In genomic region chr17:67950523-67951213, GRCm38 (mm10) we compare ENCODE assay signal across 11 mouse cellular contexts. TPM values are rescaled to one million over a fixed set of nuclear protein-coding genes. Genes with fewer than 3 reads are reported as not detected.
DNase-seq lines count a peak whose midpoint lies in the region; ATAC-seq and TF ChIP-seq lines count a peak whose summit lies in the region.
"Had no signal": no experiment of that assay in that cellular context is flagged by ENCODE, and none has a peak within 500 bp of the region (broad histone marks: within the 10 kb centered on the region; RNA-seq: fewer than 3 reads in every experiment).

No protein-coding gene starts in this region.

- peak overlapping the region; percentile 61 for H3K27ac ChIP-seq in gastrocnemius, adult 2 months
- 0 out of 2 replicates have a peak overlapping the region, but pooled peaks have one; percentile 16 for H3K27ac ChIP-seq in testis, adult 2 months (ENCODE audit: control insufficient read depth, insufficient read depth, low read depth, low read length)
- no peak overlapping the region for H3K27ac ChIP-seq in intestine, postnatal 0 days (ENCODE audit: low read depth, low read length)
- peak overlapping the region; percentile 80 for H3K27ac ChIP-seq in stomach, postnatal 0 days (replicated peaks)
- H3K27ac ChIP-seq: liver, embryonic 14.5 days had no signal

- H3K9ac ChIP-seq in intestine, postnatal 0 days (ENCODE audit: low read depth, low read length) = 0 out of 2 replicates have a peak overlapping the region, but pooled peaks have one; percentile 7
- peak overlapping the region; percentile 32 for H3K9ac ChIP-seq in stomach, postnatal 0 days (ENCODE audit: low read length)
- H3K9ac ChIP-seq: forebrain, postnatal 0 days; liver, embryonic 14.5 days had no signal

- no peak for TF ChIP-seq EP300 in stomach, postnatal 0 days (optimal IDR thresholded peaks at IDR 0.05)

- H3K9me3 ChIP-seq in intestine, postnatal 0 days (ENCODE audit: control insufficient read depth) = no peaks in the 10 kb centered on the region
- no peaks in the 10 kb centered on the region for H3K9me3 ChIP-seq in stomach, postnatal 0 days (ENCODE audit: control insufficient read depth, low read length)

- no peaks in the 10 kb centered on the region for H3K36me3 ChIP-seq in testis, adult 2 months (ENCODE audit: control insufficient read depth, insufficient read depth, low read length)
- no peaks in the 10 kb centered on the region for H3K36me3 ChIP-seq in intestine, postnatal 0 days (ENCODE audit: control insufficient read depth, insufficient read depth)
- no peaks in the 10 kb centered on the region for H3K36me3 ChIP-seq in stomach, postnatal 0 days (ENCODE audit: control insufficient read depth, insufficient read depth, low read length)

- H3K4me3 ChIP-seq in gastrocnemius, adult 2 months = peak overlapping the region; percentile 54
- no peak overlapping the region for H3K4me3 ChIP-seq in testis, adult 2 months (ENCODE audit: control insufficient read depth, low read depth, low read length)
- H3K4me3 ChIP-seq in intestine, postnatal 0 days (ENCODE audit: low read depth, low read length) = no peak overlapping the region; the same call in 1 of the 2 replicates
- peak overlapping the region; percentile 17 for H3K4me3 ChIP-seq in stomach, postnatal 0 days (ENCODE audit: low read depth, low read length)

- TF ChIP-seq POLR2A in testis, adult 2 months (IDR thresholded peaks at IDR 0.05; ENCODE audit: control insufficient read depth, low read depth, low read length) = no peak

- 45% methylated on average over 11 of the region's 11 CpGs for WGBS in intestine, postnatal 0 days
- WGBS in stomach, postnatal 0 days = 32% methylated on average over 11 of the region's 11 CpGs

- no peak for TF ChIP-seq CTCF in gastrocnemius, adult 2 months (IDR thresholded peaks at IDR 0.05)
- no peak for TF ChIP-seq CTCF in testis, adult 2 months (IDR thresholded peaks at IDR 0.05; ENCODE audit: control insufficient read depth, insufficient read depth, insufficient replicate concordance, low read depth, low read length)
- TF ChIP-seq CTCF in intestine, postnatal 0 days (IDR thresholded peaks at IDR 0.05; ENCODE audit: low read depth) = no peak
- TF ChIP-seq CTCF in stomach, postnatal 0 days (IDR thresholded peaks at IDR 0.05; ENCODE audit: low read depth) = no peak

- no peak for ATAC-seq in intestine, postnatal 0 days
- no peak for ATAC-seq in stomach, postnatal 0 days (ENCODE audit: low FRiP score, low TSS enrichment)
- ATAC-seq: forebrain, postnatal 0 days had no signal

- no peaks in the 10 kb centered on the region for H3K4me1 ChIP-seq in testis, adult 2 months (ENCODE audit: control insufficient read depth, insufficient read depth, low read length)
- no peaks in the 10 kb centered on the region; the same call in 1 of the 2 replicates for H3K4me1 ChIP-seq in intestine, postnatal 0 days (replicated peaks; ENCODE audit: control insufficient read depth, insufficient read depth, low read length)
- peaks cover 5% of the 10 kb centered on the region for H3K4me1 ChIP-seq in stomach, postnatal 0 days (replicated peaks; ENCODE audit: control insufficient read depth, insufficient read depth)

- H3K27me3 ChIP-seq in testis, adult 2 months (ENCODE audit: control insufficient read depth, insufficient read depth, low read length) = no peaks in the 10 kb centered on the region
- H3K27me3 ChIP-seq in intestine, postnatal 0 days (replicated peaks; ENCODE audit: control insufficient read depth, insufficient read depth, low read length) = no peaks in the 10 kb centered on the region
- no peaks in the 10 kb centered on the region for H3K27me3 ChIP-seq in stomach, postnatal 0 days (ENCODE audit: control insufficient read depth, insufficient read depth, low read length)

- intact Hi-C loops in gastrocnemius, adult 2 months (cut with DNase I) = loop anchor here (5.0 kb wide), 1 partner anchor 37 kb away; no protein-coding TSS in a partner anchor
- intact Hi-C loops in gastrocnemius, postnatal 36 days (cut with DNase I) = no loop called here

- H3K4me2 ChIP-seq in intestine, postnatal 0 days (replicated peaks; ENCODE audit: low read depth) = peak overlapping the region; percentile 38
- peak overlapping the region; percentile 35 for H3K4me2 ChIP-seq in stomach, postnatal 0 days (replicated peaks; ENCODE audit: low read depth)

- DNase-seq in gastrocnemius, adult 2 months = no peak
- no peak for DNase-seq in gastrocnemius, postnatal 36 days
- DNase-seq in testis, postnatal 14 days (ENCODE audit: low spot score) = no peak
- no peak for DNase-seq in stomach, postnatal 0 days (ENCODE audit: low spot score)
- DNase-seq in natural killer cell, adult 2 months (ENCODE audit: low spot score in 2 of 2) = no peak
- no peak for DNase-seq in cerebellum, postnatal 10 days
- DNase-seq: adrenal gland, adult 8-10 months; forebrain, postnatal 0 days had no signal

RNA-seq across cellular contexts. Expression of gene Arhgap28, which starts 53.3 kb away (rescaled TPM):
- under 1 TPM; 0.56 to 0.86 TPM for total RNA-seq in gastrocnemius, adult 2 months (2021)
- total RNA-seq in gastrocnemius, postnatal 36 days (2021) = 1 to 10 TPM; 1.1 to 1.2 TPM
- 1.0 and 1.3 TPM in 2 replicates for polyA plus RNA-seq in testis, adult 2 months (2012; rRNA removed)
- polyA plus RNA-seq in intestine, postnatal 0 days (2015; fragmentation: Nextera tagmentation; extraction: Ambion mirVana) = 3.8 and 3.9 TPM in 2 replicates
- polyA plus RNA-seq in stomach, postnatal 0 days (2015; fragmentation: Nextera tagmentation; extraction: Ambion mirVana) = 5.7 and 5.8 TPM in 2 replicates

Comparison
In these comparisons a context has a peak if more than half of its experiments do, and no peak if none do; other contexts are left out.
1. H3K4me3 ChIP-seq: peak in gastrocnemius, adult 2 months (single experiment) and stomach, postnatal 0 days (single experiment); none in testis, adult 2 months (single experiment) and intestine, postnatal 0 days (single experiment).